Mouse (Mus musculus) G1E (cell line): ENCODE results near the gene Rgs9. TPM values are rescaled to one million over a fixed set of nuclear protein-coding genes. Genes with fewer than 3 reads are reported as not detected.

Experiments
- ATAC-seq: 2 replicates; pipeline ENCODE4 v1.8.0; 2016; ENCODE audit warnings: mild to moderate bottlenecking; ENCODE audit not compliant: insufficient number of reproducible peaks, poor library complexity, low FRiP score, severe bottlenecking; ENCODE audit errors: extremely low read depth
- DNase-seq: peaks from one replicate; pipeline ENCODE4 v3.0.0; 2012; ENCODE audit warnings: low spot score
- H3K27me3 ChIP-seq: 2 replicates; pipeline ENCODE4 v1.6.1; 2012; ENCODE audit warnings: mild to moderate bottlenecking, low read length, inconsistent platforms; ENCODE audit not compliant: insufficient read depth
- H3K36me3 ChIP-seq: replicated peaks from 2 replicates; pipeline ENCODE3; 2012; ENCODE audit warnings: mild to moderate bottlenecking, inconsistent platforms
- H3K4me1 ChIP-seq: 2 replicates; pipeline ENCODE4 v1.6.1; 2012; ENCODE audit warnings: low read depth, low read length, inconsistent platforms, mixed read lengths; ENCODE audit not compliant: insufficient read depth
- H3K4me3 ChIP-seq: 2 replicates; pipeline ENCODE4 v1.5.1; 2012; ENCODE audit warnings: low read depth, mild to moderate bottlenecking, inconsistent platforms, low read length, moderate library complexity, mixed read lengths
- H3K9me3 ChIP-seq: replicated peaks from 2 replicates; pipeline ENCODE4 v1.6.1; 2012; ENCODE audit warnings: inconsistent platforms
- CTCF ChIP-seq: IDR thresholded peaks from 2 replicates; pipeline ENCODE4 v1.5.1; 2012; ENCODE audit warnings: low read depth, low read length, inconsistent platforms, mixed read lengths
- GATA1 ChIP-seq: IDR thresholded peaks from 2 replicates; pipeline ENCODE4 v1.6.1; 2012; ENCODE audit warnings: borderline replicate concordance, low read length, inconsistent platforms, mixed read lengths
- GATA2 ChIP-seq: IDR thresholded peaks from 2 replicates; pipeline ENCODE4 v1.6.1; 2012; ENCODE audit warnings: low read depth, low read length, inconsistent platforms, borderline replicate concordance
- POLR2AphosphoS5 ChIP-seq: IDR thresholded peaks from 2 replicates; pipeline ENCODE4 v1.6.1; 2012; ENCODE audit warnings: low read depth, low read length, inconsistent platforms; ENCODE audit not compliant: insufficient replicate concordance
- TAL1 ChIP-seq: conservative IDR thresholded peaks from 2 replicates; pipeline ENCODE4 v1.6.1; 2012; ENCODE audit warnings: low read depth, low read length, inconsistent platforms, mixed read lengths
- polyA plus RNA-seq: library from polyadenylated mRNA; stranded (reverse); fragments of >175 nt; gene quantifications from 2 replicates; pipeline ENCODE4 v1.2.3, GENCODE M21; 2012
- total RNA-seq, 2 experiments: library from RNA; stranded (forward) in 1 of 2; stranded (reverse) in 1 of 2; fragments of 200-1000 nt in 1 of 2; fragments of >200 nt in 1 of 2; fragmentation: Nextera tagmentation in 1 of 2; gene quantifications; 2 replicates each; pipeline ENCODE4 v1.2.3; 2014 to 2017

Gene Rgs9
- total and polyA plus RNA-seq, 3 experiments, result 0.22 TPM; not detected in 2

- ATAC-seq (no peak), DNase-seq (no peak)
- TF ChIP-seq CTCF, result no peak
- TF ChIP-seq TAL1, result no peak
- no peak for TF ChIP-seq GATA1
- TF ChIP-seq POLR2AphosphoS5, result no peak
- TF ChIP-seq GATA2, result no peak
- H3K4me1 ChIP-seq, result no peaks in the 10 kb centered on the region
- no peak overlapping the region for H3K4me3 ChIP-seq
- peaks cover 71% of the 10 kb centered on the region for H3K9me3 ChIP-seq
- no peaks in the 10 kb centered on the region for H3K36me3 ChIP-seq
- no peaks in the 10 kb centered on the region for H3K27me3 ChIP-seq
Observed at GRCm38 (mm10) chr11:109266161-109266910, 31.6 kb downstream of the Rgs9 start.

- H3K9me3 ChIP-seq, result peaks cover 78% of the 10 kb centered on the region
- DNase-seq (no peak), ATAC-seq (no peak)
- no peaks in the 10 kb centered on the region for H3K36me3 ChIP-seq
- no peaks in the 10 kb centered on the region for H3K27me3 ChIP-seq
- H3K4me1 ChIP-seq, result no peaks in the 10 kb centered on the region
- TF ChIP-seq POLR2AphosphoS5 (no peak), GATA1 (no peak), GATA2 (no peak), CTCF (no peak), TAL1 (no peak)
- H3K4me3 ChIP-seq, result no peak overlapping the region
Observed at GRCm38 (mm10) chr11:109264159-109264768, 33.7 kb downstream of the Rgs9 start.

GRCm38 (mm10) chr11:109260561-109260960 lies 37.4 kb downstream of the Rgs9 start:
- no peak for DNase-seq
- ATAC-seq, result no peak
- H3K9me3 ChIP-seq, result peaks cover 63% of the 10 kb centered on the region
- H3K4me3 ChIP-seq, result no peak overlapping the region
- no peaks in the 10 kb centered on the region for H3K4me1 ChIP-seq
- H3K27me3 ChIP-seq, result no peaks in the 10 kb centered on the region
- TF ChIP-seq GATA2, result no peak
- no peak for TF ChIP-seq GATA1
- H3K36me3 ChIP-seq, result no peaks in the 10 kb centered on the region

GRCm38 (mm10) chr11:109258941-109259910 lies 38.7 kb downstream of the Rgs9 start:
- DNase-seq (no peak), ATAC-seq (no peak)
- TF ChIP-seq TAL1 (no peak), GATA1 (no peak), POLR2AphosphoS5 (no peak), GATA2 (no peak), CTCF (no peak)
- no peaks in the 10 kb centered on the region for H3K36me3 ChIP-seq
- no peak overlapping the region for H3K4me3 ChIP-seq
- H3K27me3 ChIP-seq, result no peaks in the 10 kb centered on the region
- no peaks in the 10 kb centered on the region for H3K4me1 ChIP-seq
- H3K9me3 ChIP-seq, result peaks cover 56% of the 10 kb centered on the region

GRCm38 (mm10) chr11:109257824-109258223 lies 40.1 kb downstream of the Rgs9 start:
- DNase-seq (no peak), ATAC-seq (no peak)
- H3K36me3 ChIP-seq, result no peaks in the 10 kb centered on the region
- TF ChIP-seq CTCF, result no peak
- TF ChIP-seq GATA1, result no peak
- no peak for TF ChIP-seq GATA2
- no peak for TF ChIP-seq TAL1
- TF ChIP-seq POLR2AphosphoS5, result no peak
- no peaks in the 10 kb centered on the region for H3K27me3 ChIP-seq
- peaks cover 48% of the 10 kb centered on the region for H3K9me3 ChIP-seq
- H3K4me1 ChIP-seq, result no peaks in the 10 kb centered on the region
- no peak overlapping the region for H3K4me3 ChIP-seq

- no peak overlapping the region for H3K4me3 ChIP-seq
- peaks cover 23% of the 10 kb centered on the region for H3K9me3 ChIP-seq
- H3K4me1 ChIP-seq, result no peaks in the 10 kb centered on the region
- no peak for DNase-seq
- H3K36me3 ChIP-seq, result no peaks in the 10 kb centered on the region
- no peaks in the 10 kb centered on the region for H3K27me3 ChIP-seq
- TF ChIP-seq POLR2AphosphoS5, result no peak
- TF ChIP-seq TAL1, result no peak
- no peak for TF ChIP-seq GATA1
- TF ChIP-seq GATA2, result no peak
- TF ChIP-seq CTCF, result no peak
- ATAC-seq, result no peak
Observed at GRCm38 (mm10) chr11:109255022-109255421, 42.9 kb downstream of the Rgs9 start.
